Mouse (Mus musculus) embryonic facial prominence, embryonic 12.5 days (tissue): ENCODE data around the gene Stard13. TPM values are rescaled to one million over a fixed set of nuclear protein-coding genes. Genes with fewer than 3 reads are reported as not detected.

Experiments used
- ATAC-seq: fragments of 200-750 bp; cut with Nextera tagmentation; 2 replicates; pipeline ENCODE4 v1.8.0; 2017; ENCODE audit not compliant: insufficient number of reproducible peaks, insufficient read depth, low FRiP score, low TSS enrichment
- H3K27ac ChIP-seq: fragments of 300-500 bp; sonication (generic); 2 replicates; pipeline ENCODE4 v1.5.1; 2016; ENCODE audit warnings: mild to moderate bottlenecking
- H3K27me3 ChIP-seq: fragments of 300-500 bp; sonication (generic); 2 replicates; pipeline ENCODE4 v1.6.1; 2016; ENCODE audit warnings: mild to moderate bottlenecking, moderate library complexity
- H3K36me3 ChIP-seq: fragments of 300-500 bp; sonication (generic); 2 replicates; pipeline ENCODE4 v1.6.1; 2016; ENCODE audit warnings: mild to moderate bottlenecking
- H3K4me1 ChIP-seq: fragments of 300-500 bp; sonication (generic); 2 replicates; pipeline ENCODE4 v1.6.1; 2016
- H3K4me2 ChIP-seq: fragments of 300-500 bp; sonication (generic); replicated peaks from 2 replicates; pipeline ENCODE4 v1.6.1; 2016; ENCODE audit warnings: mild to moderate bottlenecking, moderate library complexity
- H3K4me3 ChIP-seq: fragments of 300-500 bp; sonication (generic); 2 replicates; pipeline ENCODE4 v1.5.1; 2016; ENCODE audit warnings: mild to moderate bottlenecking
- H3K9ac ChIP-seq: fragments of 300-500 bp; sonication (generic); 2 replicates; pipeline ENCODE4 v1.6.1; 2016; ENCODE audit warnings: mild to moderate bottlenecking, moderate library complexity
- H3K9me3 ChIP-seq: fragments of 300-500 bp; sonication (generic); 2 replicates; pipeline ENCODE4 v1.6.1; 2016; ENCODE audit warnings: mild to moderate bottlenecking, moderate library complexity
- WGBS: fragments of 180-500 bp; shearing (Covaris S2); methylation state at CpG from one replicate; pipeline ENCODE4 v1.1.7; 2016; 5-methylcytosine and 5-hydroxymethylcytosine counted together
- polyA plus RNA-seq: library from polyadenylated mRNA; unstranded; fragments of >200 nt; fragmentation: Nextera tagmentation; extraction: Ambion mirVana; gene quantifications from 2 replicates; pipeline ENCODE4 v1.2.1, GENCODE M21; 2016

Gene Stard13
- polyA plus RNA-seq, 1 experiment from 2014 or later = 7.6 TPM

DNA sequence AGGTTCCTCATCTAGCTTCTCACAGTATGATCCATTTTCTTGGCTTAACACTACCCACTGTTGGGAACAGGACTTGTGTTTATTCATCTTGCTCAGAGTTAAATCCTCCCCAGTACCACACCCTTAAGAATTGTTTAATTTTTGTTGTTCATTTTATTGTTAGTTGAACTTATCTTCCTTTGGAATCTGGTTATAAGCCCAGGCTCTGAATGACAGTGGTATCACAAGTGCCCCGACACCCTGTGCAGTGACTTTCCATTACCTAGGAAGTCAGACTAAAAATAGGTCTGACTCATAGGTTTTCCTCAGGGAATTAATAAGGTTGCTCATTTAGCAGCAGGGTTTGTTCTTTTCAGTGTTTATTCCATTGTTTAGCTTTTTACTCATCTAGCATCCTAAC is 168.4 kb downstream of the Stard13 start:
- Histone ChIP-seq H3K9ac (no peak overlapping the region), H3K4me3 (no peak overlapping the region), H3K4me1 (peaks cover 19% of the 10 kb centered on the region), H3K4me2 (no peak overlapping the region), H3K36me3 (peaks cover 16% of the 10 kb centered on the region), H3K9me3 (peaks cover 4% of the 10 kb centered on the region; the same call in 1 of the 2 replicates), H3K27ac (no peak overlapping the region), H3K27me3 (no peaks in the 10 kb centered on the region)
- no peak for ATAC-seq
- 75% methylated on average over 1 of the region's 1 CpGs for whole genome bisulfite sequencing

DNA sequence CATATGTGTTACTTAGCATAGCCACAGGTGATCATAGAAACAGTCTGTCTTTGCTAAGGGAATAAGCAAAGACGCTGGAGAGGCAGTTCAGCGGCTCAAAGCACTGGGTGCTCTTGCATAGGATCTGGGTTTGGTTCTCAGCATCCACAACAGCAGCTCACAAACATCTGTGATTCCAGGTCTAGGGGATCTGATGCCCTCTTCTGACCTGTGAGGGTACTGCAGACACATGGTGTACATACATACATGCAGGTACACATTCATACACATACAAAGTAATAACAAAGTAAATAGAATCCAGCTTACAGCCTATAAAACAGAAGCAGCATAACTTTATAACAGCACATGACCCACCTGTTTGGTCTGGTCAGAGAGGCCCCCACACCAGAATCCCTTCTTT is 171.7 kb downstream of the Stard13 start:
- H3K4me3 ChIP-seq = no peak overlapping the region
- ATAC-seq = no peak
- no peak overlapping the region for H3K4me2 ChIP-seq
- 97% methylated on average over 2 of the region's 2 CpGs for WGBS
- no peaks in the 10 kb centered on the region for H3K27me3 ChIP-seq
- no peak overlapping the region for H3K27ac ChIP-seq
- no peak overlapping the region for H3K9ac ChIP-seq
- peaks cover 16% of the 10 kb centered on the region for H3K36me3 ChIP-seq
- H3K9me3 ChIP-seq = peaks cover 4% of the 10 kb centered on the region; the same call in 1 of the 2 replicates
- peaks cover 18% of the 10 kb centered on the region for H3K4me1 ChIP-seq

DNA sequence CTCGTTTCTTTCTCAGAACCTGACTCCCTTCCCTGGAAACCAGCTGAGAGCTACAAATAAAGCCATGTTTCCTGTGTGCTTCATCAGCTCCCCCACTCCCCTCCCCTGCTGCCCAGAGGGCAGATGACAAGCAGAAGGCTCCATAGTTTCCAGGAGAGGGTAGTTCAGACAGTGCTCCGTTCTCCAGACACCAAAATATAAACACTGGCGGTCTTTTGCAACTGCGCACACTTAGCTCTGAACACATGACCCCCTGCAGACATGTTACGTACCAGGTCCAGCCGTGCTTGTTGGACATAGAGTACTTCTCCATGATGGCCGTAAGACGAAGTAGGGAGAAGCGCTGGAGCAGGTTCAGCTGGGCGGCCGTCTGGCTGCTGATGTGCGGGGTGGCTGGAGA is 173.2 kb downstream of the Stard13 start:
- Histone ChIP-seq H3K36me3 (peaks cover 19% of the 10 kb centered on the region), H3K9me3 (peaks cover 4% of the 10 kb centered on the region; the same call in 1 of the 2 replicates), H3K4me2 (no peak overlapping the region), H3K27me3 (no peaks in the 10 kb centered on the region), H3K4me3 (no peak overlapping the region), H3K27ac (peak overlapping the region; percentile 8; the same call in 1 of the 2 replicates), H3K9ac (no peak overlapping the region), H3K4me1 (peaks cover 24% of the 10 kb centered on the region)
- no peak for ATAC-seq
- WGBS = 61% methylated on average over 12 of the region's 12 CpGs

DNA sequence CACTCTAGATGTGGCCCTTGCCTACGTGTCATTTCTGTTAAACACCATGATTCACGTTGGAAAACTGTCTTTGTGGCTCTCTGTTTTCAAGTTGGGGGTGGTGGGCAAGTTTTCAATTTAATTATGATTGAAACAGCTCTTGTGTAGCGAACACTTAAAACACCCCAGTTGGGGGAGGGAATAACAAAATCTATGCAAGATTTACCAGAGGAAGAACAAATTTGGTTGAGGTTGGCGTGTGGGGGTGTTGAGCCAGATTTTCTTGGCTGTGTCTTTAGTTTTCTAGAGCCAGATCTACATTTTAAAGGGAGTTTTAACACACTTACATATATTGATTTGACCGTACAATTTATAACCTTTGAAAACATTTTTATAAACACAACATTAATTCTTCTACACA is 173.9 kb downstream of the Stard13 start:
- peaks cover 4% of the 10 kb centered on the region; the same call in 1 of the 2 replicates for H3K9me3 ChIP-seq
- H3K27ac ChIP-seq = no peak overlapping the region
- no peak overlapping the region for H3K9ac ChIP-seq
- ATAC-seq = no peak
- no peaks in the 10 kb centered on the region for H3K27me3 ChIP-seq
- H3K36me3 ChIP-seq = peaks cover 20% of the 10 kb centered on the region
- H3K4me1 ChIP-seq = peaks cover 29% of the 10 kb centered on the region
- no peak overlapping the region for H3K4me2 ChIP-seq
- WGBS = 79% methylated on average over 5 of the region's 5 CpGs
- H3K4me3 ChIP-seq = no peak overlapping the region

DNA sequence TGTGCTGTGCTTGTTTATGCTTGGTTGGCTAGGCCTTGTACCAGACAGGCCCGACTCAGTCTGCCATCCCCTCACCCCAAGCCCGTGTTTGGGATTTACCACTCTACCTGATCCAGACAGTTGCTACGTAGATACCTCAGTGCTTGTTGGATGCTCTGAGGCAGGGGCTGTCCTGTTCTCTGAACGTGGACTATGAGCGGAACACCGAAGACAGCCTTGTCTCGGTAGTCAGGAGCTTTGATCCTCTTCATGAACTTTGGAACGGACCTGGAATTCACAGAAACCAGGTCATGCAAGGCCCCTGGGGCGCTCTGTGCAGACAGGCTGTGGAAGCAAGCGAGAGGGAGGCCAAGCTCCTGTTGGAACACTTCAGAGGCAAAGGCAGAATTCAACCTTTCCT is 174.3 kb downstream of the Stard13 start:
- Histone ChIP-seq H3K4me3 (no peak overlapping the region), H3K4me2 (no peak overlapping the region), H3K9ac (no peak overlapping the region), H3K36me3 (peaks cover 20% of the 10 kb centered on the region), H3K9me3 (peaks cover 4% of the 10 kb centered on the region; the same call in 1 of the 2 replicates), H3K4me1 (peaks cover 33% of the 10 kb centered on the region), H3K27ac (no peak overlapping the region), H3K27me3 (no peaks in the 10 kb centered on the region)
- ATAC-seq = no peak
- WGBS = 85% methylated on average over 10 of the region's 10 CpGs

DNA sequence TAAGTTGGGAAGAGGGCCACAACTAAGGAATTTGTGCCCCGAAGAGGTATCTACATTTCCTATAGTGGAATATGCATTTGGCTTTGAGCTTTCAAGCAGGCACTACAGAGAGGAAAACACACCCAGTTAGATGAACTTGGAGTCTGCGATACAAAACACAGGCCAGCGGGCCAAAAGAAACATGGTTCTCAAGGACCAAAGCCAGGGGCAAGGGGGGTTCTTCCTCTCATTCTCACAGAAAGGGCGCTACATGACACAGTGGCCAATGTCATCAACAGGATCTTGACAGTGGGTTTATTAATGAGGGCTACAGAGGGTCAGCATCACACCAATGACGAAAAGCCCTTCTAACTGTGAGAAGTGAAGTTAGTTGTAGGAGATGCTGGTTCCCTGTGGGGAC is 175.9 kb downstream of the Stard13 start:
- no peak overlapping the region for H3K4me2 ChIP-seq
- H3K9ac ChIP-seq = no peak overlapping the region
- H3K9me3 ChIP-seq = peaks cover 4% of the 10 kb centered on the region; the same call in 1 of the 2 replicates
- 93% methylated on average over 5 of the region's 5 CpGs for WGBS
- H3K36me3 ChIP-seq = peaks cover 14% of the 10 kb centered on the region
- no peaks in the 10 kb centered on the region for H3K27me3 ChIP-seq
- peaks cover 37% of the 10 kb centered on the region for H3K4me1 ChIP-seq
- no peak overlapping the region for H3K27ac ChIP-seq
- no peak for ATAC-seq
- no peak overlapping the region for H3K4me3 ChIP-seq

DNA sequence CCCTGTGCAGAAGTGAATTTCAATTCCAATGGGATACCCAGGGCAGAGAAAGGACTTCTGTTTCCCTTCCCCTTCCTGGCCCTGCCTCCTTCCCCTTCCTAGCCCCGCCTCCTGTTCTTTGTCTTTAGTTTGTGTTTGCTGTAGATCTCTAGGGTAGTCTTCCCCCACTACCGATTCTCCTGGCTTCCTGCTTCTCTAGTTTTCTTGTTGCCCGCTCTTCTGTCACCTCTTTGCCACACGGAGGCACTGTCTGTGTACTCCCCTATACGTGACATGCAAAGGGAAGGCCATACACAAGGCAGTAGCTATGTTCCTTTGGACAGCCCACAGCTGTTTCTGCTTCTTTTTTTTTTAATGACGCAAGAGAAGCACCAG is 176.7 kb downstream of the Stard13 start:
- ATAC-seq = no peak
- Histone ChIP-seq H3K9ac (no peak overlapping the region), H3K9me3 (peaks cover 2% of the 10 kb centered on the region; the same call in 1 of the 2 replicates), H3K36me3 (peaks cover 11% of the 10 kb centered on the region), H3K4me3 (no peak overlapping the region), H3K27me3 (no peaks in the 10 kb centered on the region), H3K4me1 (peaks cover 37% of the 10 kb centered on the region), H3K4me2 (no peak overlapping the region), H3K27ac (peak overlapping the region; percentile 72)
- 54% methylated on average over 6 of the region's 6 CpGs for WGBS

DNA sequence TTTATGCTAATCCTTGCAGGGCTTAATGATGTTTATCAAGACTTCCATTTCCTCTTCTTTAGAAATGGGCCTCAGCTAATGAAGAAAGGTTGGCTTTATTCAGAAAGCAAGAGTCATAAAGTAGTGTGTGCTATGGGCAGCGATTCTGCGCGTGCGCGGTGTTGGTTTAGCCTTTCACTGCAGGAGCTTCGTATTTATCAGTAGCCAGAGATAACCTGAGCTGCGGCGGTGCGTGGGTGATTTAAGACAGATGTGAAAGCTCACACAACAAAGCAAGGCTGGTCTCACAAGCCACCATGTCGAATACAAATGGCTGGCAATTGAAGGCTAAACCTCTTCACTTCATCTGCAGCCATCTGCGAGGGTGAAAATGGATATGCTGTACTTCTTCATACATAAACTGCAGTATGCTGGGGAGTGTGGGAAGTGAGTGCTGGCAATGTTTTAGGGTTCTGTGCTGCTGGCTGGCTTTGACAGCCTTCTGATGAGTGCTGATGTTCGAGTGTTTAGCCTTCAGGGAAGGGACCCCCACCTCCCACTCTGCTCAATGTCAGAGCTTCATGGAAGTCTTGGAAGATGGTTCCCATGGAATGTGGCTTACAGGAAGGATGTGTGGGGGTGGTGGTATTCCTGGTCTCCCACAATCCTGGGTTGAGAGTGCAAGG is 177.2 kb downstream of the Stard13 start:
- H3K9ac ChIP-seq = no peak overlapping the region
- 50% methylated on average over 12 of the region's 12 CpGs for WGBS
- no peak overlapping the region for H3K4me3 ChIP-seq
- ATAC-seq = no peak
- no peak overlapping the region for H3K4me2 ChIP-seq
- no peaks in the 10 kb centered on the region for H3K27me3 ChIP-seq
- peaks cover 9% of the 10 kb centered on the region for H3K36me3 ChIP-seq
- peak overlapping the region; percentile 72 for H3K27ac ChIP-seq
- peaks cover 37% of the 10 kb centered on the region for H3K4me1 ChIP-seq
- H3K9me3 ChIP-seq = no peaks in the 10 kb centered on the region

DNA sequence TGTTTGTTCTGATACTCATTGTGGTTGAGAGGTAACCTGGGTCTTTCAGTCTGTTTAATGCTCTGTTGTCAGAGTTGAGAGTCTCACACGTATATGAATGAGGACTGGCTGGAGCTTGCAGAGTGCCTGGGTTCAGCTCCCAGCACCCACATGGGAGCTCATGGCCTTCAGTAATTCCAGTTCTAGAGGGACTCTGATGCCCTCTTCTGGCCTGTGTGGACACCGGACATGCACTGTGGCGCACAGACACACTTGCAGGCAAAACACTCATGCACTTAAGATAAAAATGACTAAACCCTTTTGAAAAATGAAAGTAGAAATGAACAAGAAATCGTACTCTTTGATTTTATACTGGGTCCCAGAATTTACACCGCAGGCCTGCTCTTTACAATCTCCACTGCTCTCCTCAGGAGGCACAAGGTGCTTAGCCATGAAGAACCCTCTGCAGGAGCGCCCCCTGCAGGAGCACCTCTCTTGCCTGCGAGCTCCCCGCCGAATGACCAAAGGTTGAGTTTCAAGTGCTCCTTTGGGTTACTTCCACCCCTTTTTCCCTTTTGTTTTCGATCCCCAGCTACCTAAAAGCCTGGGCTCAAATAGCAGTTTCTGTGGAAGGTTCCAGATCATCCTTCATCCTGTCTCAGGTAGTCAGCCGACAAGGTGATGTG is 178.1 kb downstream of the Stard13 start:
- Histone ChIP-seq H3K4me1 (peaks cover 33% of the 10 kb centered on the region), H3K4me2 (no peak overlapping the region), H3K27me3 (no peaks in the 10 kb centered on the region), H3K27ac (peak overlapping the region; percentile 46; the same call in 1 of the 2 replicates), H3K4me3 (no peak overlapping the region), H3K9ac (no peak overlapping the region), H3K36me3 (peaks cover 9% of the 10 kb centered on the region), H3K9me3 (no peaks in the 10 kb centered on the region)
- 89% methylated on average over 11 of the region's 11 CpGs for WGBS
- no peak for ATAC-seq

DNA sequence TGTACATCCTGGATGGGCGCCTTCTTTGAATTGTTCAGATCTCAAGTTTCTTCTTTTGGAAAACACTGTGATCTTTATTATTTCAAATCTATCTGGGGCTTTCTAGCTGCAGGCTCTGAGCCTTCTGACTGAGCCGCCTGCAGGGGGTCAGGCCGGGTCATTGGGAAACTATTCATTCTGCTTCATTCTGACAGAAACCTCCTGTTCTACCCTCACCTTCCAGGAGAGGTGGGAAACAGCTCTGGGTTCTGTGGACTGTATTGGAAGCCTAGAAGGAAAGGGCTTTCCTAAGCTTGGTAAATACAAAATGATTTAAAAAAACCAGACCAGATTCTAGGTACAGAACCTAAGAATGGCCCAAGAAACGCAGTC is 178.9 kb downstream of the Stard13 start:
- Histone ChIP-seq H3K9me3 (no peaks in the 10 kb centered on the region), H3K36me3 (peaks cover 9% of the 10 kb centered on the region), H3K27me3 (no peaks in the 10 kb centered on the region), H3K4me2 (no peak overlapping the region), H3K4me3 (no peak overlapping the region), H3K4me1 (peaks cover 28% of the 10 kb centered on the region), H3K27ac (peak overlapping the region; percentile 17; the same call in 1 of the 2 replicates), H3K9ac (no peak overlapping the region)
- ATAC-seq = no peak
- WGBS = 25% methylated on average over 4 of the region's 4 CpGs

DNA sequence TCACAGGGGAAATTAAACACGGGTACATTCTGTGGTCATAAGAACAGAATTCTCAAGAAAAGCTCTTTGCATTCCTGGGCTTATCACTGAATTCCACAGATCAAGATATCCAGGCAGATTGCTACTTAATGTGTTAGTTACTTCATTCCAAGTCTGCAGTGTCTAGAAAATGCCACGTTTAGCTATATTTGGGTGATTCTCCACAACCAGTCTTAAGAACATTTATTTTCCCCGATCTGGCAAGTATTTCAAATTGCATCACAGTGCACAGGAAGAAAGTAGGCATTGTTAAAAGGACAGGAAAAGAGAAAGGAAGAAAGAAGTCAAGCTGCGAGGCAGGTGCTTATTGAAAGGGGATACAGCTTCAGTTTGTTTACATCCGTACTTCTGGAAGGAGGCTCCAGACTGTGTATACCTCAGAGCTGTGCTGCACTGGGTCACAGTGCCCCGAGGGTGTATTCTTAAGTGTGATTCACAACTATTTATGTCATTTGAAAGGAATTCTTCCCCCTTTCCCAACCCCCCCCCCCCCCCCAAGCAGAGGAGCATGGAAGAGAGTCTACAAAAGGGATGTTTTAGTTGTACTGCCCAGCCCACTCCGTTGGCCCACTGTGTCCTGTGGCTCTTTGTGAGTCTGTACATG is 179.4 kb downstream of the Stard13 start:
- no peaks in the 10 kb centered on the region for H3K9me3 ChIP-seq
- peaks cover 28% of the 10 kb centered on the region for H3K4me1 ChIP-seq
- ATAC-seq = peak; percentile 67; the same call in 1 of the 2 replicates
- H3K9ac ChIP-seq = no peak overlapping the region
- no peaks in the 10 kb centered on the region for H3K27me3 ChIP-seq
- no peak overlapping the region for H3K4me2 ChIP-seq
- 17% methylated on average over 7 of the region's 7 CpGs for WGBS
- H3K36me3 ChIP-seq = peaks cover 9% of the 10 kb centered on the region
- no peak overlapping the region for H3K4me3 ChIP-seq
- H3K27ac ChIP-seq = peak overlapping the region; percentile 17; the same call in 1 of the 2 replicates

DNA sequence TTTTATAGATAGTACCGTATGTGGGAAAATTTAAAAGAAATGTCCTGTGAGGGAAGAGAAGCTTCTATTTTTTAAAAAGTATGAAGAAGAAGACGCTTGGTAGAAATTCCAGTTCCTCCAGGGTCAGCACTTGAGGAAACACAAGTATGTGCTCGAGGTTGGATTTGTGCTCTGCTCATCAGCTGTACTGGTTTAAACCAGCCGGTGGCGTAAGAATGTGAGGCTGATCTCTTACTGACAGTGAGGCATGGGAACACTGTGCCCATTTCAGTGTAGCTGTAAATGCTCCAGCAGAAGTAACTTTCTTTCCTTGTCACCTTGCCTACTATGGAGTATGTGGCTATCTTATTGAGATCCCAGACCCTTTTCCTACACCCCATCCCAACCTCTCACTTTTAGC is 180.4 kb downstream of the Stard13 start:
- H3K4me2 ChIP-seq = no peak overlapping the region
- H3K27me3 ChIP-seq = no peaks in the 10 kb centered on the region
- H3K36me3 ChIP-seq = peaks cover 9% of the 10 kb centered on the region
- ATAC-seq = no peak
- H3K4me1 ChIP-seq = peaks cover 28% of the 10 kb centered on the region
- no peak overlapping the region for H3K27ac ChIP-seq
- no peak overlapping the region for H3K9ac ChIP-seq
- no peaks in the 10 kb centered on the region for H3K9me3 ChIP-seq
- whole genome bisulfite sequencing = 86% methylated on average over 5 of the region's 5 CpGs
- H3K4me3 ChIP-seq = no peak overlapping the region
